Mouse (Mus musculus): Measurements from ENCODE around the gene B3gnt3.

DNA sequence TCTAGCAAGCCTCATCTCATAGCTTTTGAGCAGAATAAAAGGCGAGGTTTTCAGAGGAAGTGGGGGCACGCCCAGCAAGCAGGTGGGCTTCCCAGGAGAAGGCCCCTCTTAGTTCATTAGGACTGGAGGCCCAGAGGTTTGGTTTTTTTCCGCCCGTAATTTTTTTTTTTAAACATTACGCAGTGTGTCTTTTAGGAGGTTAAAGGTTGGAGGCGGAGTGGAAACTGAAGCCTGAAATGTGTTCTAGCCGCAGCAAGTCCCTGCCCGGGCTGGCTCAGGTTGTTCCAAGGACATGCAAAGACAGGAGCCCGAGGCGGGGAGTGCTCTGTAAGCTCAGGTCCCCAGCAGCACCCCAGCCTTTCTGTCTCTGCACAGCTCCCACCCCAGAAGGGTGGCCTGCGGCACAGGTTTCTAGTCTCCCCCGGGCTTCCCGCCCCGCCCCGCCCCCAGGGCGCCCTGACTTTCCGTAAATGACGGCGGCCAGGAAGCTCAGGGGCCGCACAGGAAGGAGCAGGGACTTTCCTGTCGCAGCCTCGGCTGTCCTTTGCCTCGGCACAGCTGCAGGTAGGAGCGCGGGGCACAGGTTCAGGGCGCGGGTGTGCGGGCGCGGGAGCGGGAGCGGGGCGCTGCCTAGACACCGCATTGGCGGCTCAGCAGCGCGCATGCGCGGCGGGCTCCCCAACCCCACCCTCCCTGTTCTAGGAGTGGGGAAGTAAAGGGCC, 25.4 kb downstream of the B3gnt3 start, which contains the start of gene Jak3:
- peak; percentile 90 for TF ChIP-seq POLR2A (IDR thresholded peaks at IDR 0.05; ENCODE audit: borderline replicate concordance, insufficient read depth, low read length)
- no peak for TF ChIP-seq CTCF (IDR thresholded peaks at IDR 0.05; ENCODE audit: borderline replicate concordance, insufficient read depth, low read depth, low read length)

Data from cerebellum, adult 2 months (tissue).